20 mouse cellular contexts compared by ENCODE assay signal in the genomic region with DNA sequence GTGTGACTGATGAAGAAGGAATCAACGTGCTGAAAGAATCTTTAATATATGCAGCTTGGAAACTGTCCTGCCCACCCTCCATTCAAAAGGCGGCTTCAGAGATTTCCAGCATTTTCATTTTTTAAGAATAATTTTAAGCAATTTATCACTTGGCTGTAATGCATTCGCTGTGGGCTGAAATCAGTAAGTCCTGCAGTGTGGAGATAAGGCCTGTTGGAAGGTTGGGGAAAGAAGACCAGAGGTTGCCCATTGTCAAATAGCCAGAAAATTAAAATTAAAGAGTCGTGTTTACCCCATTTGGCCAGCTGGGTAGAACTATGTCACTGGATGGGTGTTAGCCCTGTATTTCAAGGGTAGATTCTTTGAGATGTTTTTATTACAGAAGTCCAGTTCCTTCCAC.
A peak's percentile ranks its signal among the peaks of the same experiment; 100 is the strongest.
DNase-seq lines count a peak whose midpoint lies in the region; ATAC-seq and TF ChIP-seq lines count a peak whose summit lies in the region.
"Had no signal": no experiment of that assay in that cellular context is flagged by ENCODE, and none has a peak within 500 bp of the region (broad histone marks: within the 10 kb centered on the region; RNA-seq: fewer than 3 reads in every experiment).

No protein-coding gene starts in this region.

- ATAC-seq in hindbrain, embryonic 11.5 days (ENCODE audit: low FRiP score), result 0 out of 2 replicates have a peak, but pooled peaks have one; percentile 14
- ATAC-seq in common myeloid progenitor, adult 5-6 weeks (replicated peaks; ENCODE audit: low read depth, poor library complexity, severe bottlenecking), result peak; percentile 48
- no peak for ATAC-seq in forebrain, embryonic 15.5 days (replicated peaks)
- no peak for ATAC-seq in hindbrain, postnatal 0 days
- ATAC-seq: intestine, embryonic 16.5 days; Patski had no signal

- no peaks in the 10 kb centered on the region for H3K4me1 ChIP-seq in hindbrain, embryonic 11.5 days (replicated peaks; ENCODE audit: control insufficient read depth, insufficient read depth, low read length)
- peaks cover 47% of the 10 kb centered on the region for H3K4me1 ChIP-seq in hindbrain, embryonic 10.5 days (replicated peaks)
- peaks cover 58% of the 10 kb centered on the region for H3K4me1 ChIP-seq in forebrain, embryonic 15.5 days
- H3K4me1 ChIP-seq in hindbrain, postnatal 0 days (ENCODE audit: insufficient read depth, low read length), result peaks cover 29% of the 10 kb centered on the region
- H3K4me1 ChIP-seq: kidney, embryonic 15.5 days had no signal

- no peaks in the 10 kb centered on the region for H3K27me3 ChIP-seq in hindbrain, embryonic 11.5 days (ENCODE audit: control insufficient read depth, insufficient read depth, low read length)
- no peaks in the 10 kb centered on the region for H3K27me3 ChIP-seq in hindbrain, embryonic 10.5 days (ENCODE audit: insufficient read depth, poor library complexity, severe bottlenecking)
- no peaks in the 10 kb centered on the region for H3K27me3 ChIP-seq in forebrain, embryonic 15.5 days
- H3K27me3 ChIP-seq in hindbrain, postnatal 0 days (ENCODE audit: insufficient read depth, low read length), result no peaks in the 10 kb centered on the region
- H3K27me3 ChIP-seq: embryonic facial prominence, embryonic 13.5 days; kidney, embryonic 15.5 days; Patski had no signal

- no peak for DNase-seq in hindbrain, embryonic 11.5 days (ENCODE audit: low spot score)
- no peak for DNase-seq in hindbrain, embryonic 10.5 days (ENCODE audit: low spot score)
- no peak for DNase-seq in hindbrain, postnatal 0 days (ENCODE audit: low spot score)
- no peak for DNase-seq in T-cell, adult 2 months (ENCODE audit: low spot score)
- DNase-seq in thymus, adult 18-20 months, result no peak
- DNase-seq in layer of hippocampus, postnatal 36 days, result no peak
- DNase-seq: adrenal gland, postnatal 25 days; B cell, adult 2 months; cerebellum, adult 8-10 months; gastrocnemius, postnatal 10 days; lung, embryonic 14.5 days; spleen, adult 18-20 months had no signal

- no peaks in the 10 kb centered on the region for H3K36me3 ChIP-seq in hindbrain, embryonic 11.5 days (ENCODE audit: control insufficient read depth, insufficient read depth, low read length)
- H3K36me3 ChIP-seq in hindbrain, embryonic 10.5 days, result no peaks in the 10 kb centered on the region
- no peaks in the 10 kb centered on the region for H3K36me3 ChIP-seq in forebrain, embryonic 15.5 days
- no peaks in the 10 kb centered on the region for H3K36me3 ChIP-seq in hindbrain, postnatal 0 days (ENCODE audit: insufficient read depth, low read length)
- H3K36me3 ChIP-seq: embryonic facial prominence, embryonic 13.5 days; kidney, embryonic 15.5 days had no signal

- no peak overlapping the region for H3K9ac ChIP-seq in hindbrain, embryonic 11.5 days (ENCODE audit: low read depth, low read length)
- H3K9ac ChIP-seq in forebrain, embryonic 15.5 days (replicated peaks), result no peak overlapping the region
- no peak overlapping the region for H3K9ac ChIP-seq in hindbrain, postnatal 0 days (replicated peaks; ENCODE audit: low read length)
- H3K9ac ChIP-seq: embryonic facial prominence, embryonic 13.5 days; kidney, embryonic 15.5 days; lung, embryonic 14.5 days had no signal

- no peak overlapping the region for H3K4me2 ChIP-seq in hindbrain, embryonic 11.5 days (replicated peaks; ENCODE audit: low read depth, low read length)
- H3K4me2 ChIP-seq in forebrain, embryonic 15.5 days (replicated peaks), result no peak overlapping the region
- H3K4me2 ChIP-seq in hindbrain, postnatal 0 days (ENCODE audit: low read depth, low read length), result no peak overlapping the region
- H3K4me2 ChIP-seq: embryonic facial prominence, embryonic 13.5 days; kidney, embryonic 15.5 days; liver, embryonic 11.5 days; lung, embryonic 14.5 days had no signal

- no peak overlapping the region for H3K4me3 ChIP-seq in hindbrain, embryonic 11.5 days (ENCODE audit: low read depth, low read length)
- H3K4me3 ChIP-seq in hindbrain, embryonic 10.5 days, result no peak overlapping the region
- no peak overlapping the region for H3K4me3 ChIP-seq in forebrain, embryonic 15.5 days
- H3K4me3 ChIP-seq in hindbrain, postnatal 0 days (ENCODE audit: low read length), result no peak overlapping the region
- H3K4me3 ChIP-seq: embryonic facial prominence, embryonic 13.5 days; kidney, embryonic 15.5 days had no signal

- no peak for TF ChIP-seq CTCF in hindbrain, postnatal 0 days (IDR thresholded peaks at IDR 0.05; ENCODE audit: low read depth)

- no peaks in the 10 kb centered on the region for H3K9me3 ChIP-seq in hindbrain, embryonic 11.5 days (ENCODE audit: control insufficient read depth, low read length)
- H3K9me3 ChIP-seq in hindbrain, embryonic 10.5 days, result no peaks in the 10 kb centered on the region
- no peaks in the 10 kb centered on the region for H3K9me3 ChIP-seq in forebrain, embryonic 15.5 days
- no peaks in the 10 kb centered on the region for H3K9me3 ChIP-seq in hindbrain, postnatal 0 days (ENCODE audit: low read length)
- H3K9me3 ChIP-seq: embryonic facial prominence, embryonic 13.5 days; kidney, embryonic 15.5 days had no signal

- no peak overlapping the region for H3K27ac ChIP-seq in hindbrain, embryonic 11.5 days (ENCODE audit: low read depth, low read length)
- no peak overlapping the region for H3K27ac ChIP-seq in hindbrain, embryonic 10.5 days
- peak overlapping the region; percentile 90 for H3K27ac ChIP-seq in forebrain, embryonic 15.5 days (replicated peaks)
- peak overlapping the region; percentile 74 for H3K27ac ChIP-seq in hindbrain, postnatal 0 days
- H3K27ac ChIP-seq: embryonic facial prominence, embryonic 13.5 days; kidney, embryonic 15.5 days; macrophage had no signal

- 80% methylated on average over 4 of the region's 4 CpGs for WGBS in hindbrain, embryonic 11.5 days
- 88% methylated on average over 4 of the region's 4 CpGs for WGBS in hindbrain, embryonic 10.5 days
- WGBS in forebrain, embryonic 15.5 days, result 51% methylated on average over 4 of the region's 4 CpGs
- 49% methylated on average over 4 of the region's 4 CpGs for WGBS in hindbrain, postnatal 0 days

Comparison
In these comparisons a context has a peak if more than half of its experiments do, and no peak if none do; other contexts are left out.
1. ATAC-seq: peak in hindbrain, embryonic 11.5 days (single experiment) and common myeloid progenitor, adult 5-6 weeks (single experiment); none in forebrain, embryonic 15.5 days (single experiment) and hindbrain, postnatal 0 days (single experiment).
2. H3K27ac ChIP-seq: peak in forebrain, embryonic 15.5 days (single experiment) and hindbrain, postnatal 0 days (single experiment); none in hindbrain, embryonic 11.5 days (single experiment) and hindbrain, embryonic 10.5 days (single experiment).